In the genomic region with DNA sequence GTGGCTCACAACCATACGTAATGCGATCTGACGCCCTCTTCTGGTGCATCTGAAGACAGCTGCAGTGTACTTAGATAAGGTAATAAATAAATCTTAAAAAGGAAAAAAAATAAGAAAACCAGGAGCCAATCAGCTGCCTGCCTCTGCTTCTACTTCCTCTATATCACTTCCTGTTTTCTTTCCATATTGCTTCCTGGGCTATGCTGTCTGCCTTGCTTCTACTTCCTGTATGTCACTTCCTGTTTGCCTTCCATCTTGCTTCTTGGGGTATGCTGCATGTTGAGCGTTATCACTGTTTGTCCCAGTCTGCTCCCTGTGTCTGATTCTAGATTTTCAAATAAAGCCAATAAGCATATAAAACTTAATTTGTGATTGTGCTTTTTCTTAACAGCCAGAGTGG, we compare ENCODE assay signal across 28 mouse cellular contexts.
DNase-seq lines count a peak whose midpoint lies in the region; ATAC-seq and TF ChIP-seq lines count a peak whose summit lies in the region.
"Had no signal": no experiment of that assay in that cellular context is flagged by ENCODE, and none has a peak within 500 bp of the region (broad histone marks: within the 10 kb centered on the region; RNA-seq: fewer than 3 reads in every experiment).

No protein-coding gene starts in this region.

- H3K27ac ChIP-seq in MEL (ENCODE audit: control insufficient read depth, low read depth, low read length) = no peak overlapping the region
- H3K27ac ChIP-seq: embryonic facial prominence, embryonic 13.5 days; embryonic facial prominence, embryonic 15.5 days; forebrain, embryonic 10.5 days; forebrain, embryonic 12.5 days had no signal

- H3K4me3 ChIP-seq in MEL (ENCODE audit: control insufficient read depth in 1 of 2, insufficient read depth in 1 of 2, low read depth in 2 of 2, low read length in 2 of 2) = no peak overlapping the region
- H3K4me3 ChIP-seq: embryonic facial prominence, embryonic 13.5 days; embryonic facial prominence, embryonic 15.5 days; erythroblast, embryonic 14.5 days; forebrain, embryonic 10.5 days; forebrain, embryonic 12.5 days had no signal

- peak; percentile 48 for DNase-seq in heart, adult 11 months
- no peak for DNase-seq in heart, postnatal 14 days
- peak; percentile 13 for DNase-seq in MEL (ENCODE audit: low read depth, low spot score)
- no peak for DNase-seq in urinary bladder, postnatal 14 days (ENCODE audit: low spot score)
- DNase-seq in left cerebral cortex, adult 8-10 months (ENCODE audit: low spot score in 2 of 2) = no peak
- DNase-seq in embryo, embryonic 9.5 days (ENCODE audit: extremely low spot score) = no peak
- DNase-seq: adrenal gland, adult 2 months; adrenal gland, postnatal 10 days; adrenal gland, postnatal 25 days; B cell, adult 2 months; cerebellum, adult 11 months; cerebellum, adult 18-20 months; cerebellum, adult 8-10 months; cerebellum, adult 9-11 months; cerebellum, postnatal 14 days; cerebellum, postnatal 36 days had no signal

- no peaks in the 10 kb centered on the region for H3K9me3 ChIP-seq in MEL (replicated peaks; ENCODE audit: insufficient read depth, low read length)
- H3K9me3 ChIP-seq: embryonic facial prominence, embryonic 13.5 days; embryonic facial prominence, embryonic 15.5 days; forebrain, embryonic 10.5 days; forebrain, embryonic 12.5 days had no signal

- no peaks in the 10 kb centered on the region for H3K79me2 ChIP-seq in MEL (ENCODE audit: control insufficient read depth, insufficient read depth, low read length, poor library complexity)

- TF ChIP-seq RAD21 in MEL (IDR thresholded peaks at IDR 0.05; ENCODE audit: low read depth, low read length) = no peak

- H3K9ac ChIP-seq in MEL (ENCODE audit: control insufficient read depth, low read depth, low read length, poor library complexity, severe bottlenecking) = no peak overlapping the region
- H3K9ac ChIP-seq: embryonic facial prominence, embryonic 13.5 days; embryonic facial prominence, embryonic 15.5 days; forebrain, embryonic 12.5 days had no signal

- intact Hi-C loops in heart, postnatal 14 days (cut with DNase I) = no loop called here

- no peak for TF ChIP-seq CTCF in MEL (IDR thresholded peaks at IDR 0.05 in 2 of 3, conservative IDR thresholded peaks at IDR 0.05 in 1 of 3; ENCODE audit: control insufficient read depth in 1 of 3, insufficient read depth in 1 of 3, low read depth in 2 of 3, low read length in 3 of 3, poor library complexity in 1 of 3, severe bottlenecking in 1 of 3)

- H3K4me1 ChIP-seq in MEL (ENCODE audit: control insufficient read depth in 1 of 2, insufficient read depth in 2 of 2, low read length in 2 of 2) = no peaks in the 10 kb centered on the region
- H3K4me1 ChIP-seq: embryonic facial prominence, embryonic 15.5 days had no signal

- H3K27me3 ChIP-seq in MEL (ENCODE audit: control insufficient read depth in 1 of 2, insufficient read depth in 2 of 2, low read length in 2 of 2) = no peaks in the 10 kb centered on the region; a peak in 1 of 4 replicates
- H3K27me3 ChIP-seq: CH12.LX; embryonic facial prominence, embryonic 13.5 days; embryonic facial prominence, embryonic 15.5 days; forebrain, embryonic 12.5 days had no signal

- no peak for TF ChIP-seq EP300 in MEL (IDR thresholded peaks at IDR 0.05; ENCODE audit: low read depth in 1 of 2, low read length in 2 of 2)

- no peaks in the 10 kb centered on the region for H3K36me3 ChIP-seq in MEL (ENCODE audit: control insufficient read depth in 1 of 2, insufficient read depth in 2 of 2, low read length in 2 of 2)
- H3K36me3 ChIP-seq: embryonic facial prominence, embryonic 13.5 days; embryonic facial prominence, embryonic 15.5 days; forebrain, embryonic 10.5 days; forebrain, embryonic 12.5 days; G1E had no signal

- TF ChIP-seq POLR2A in MEL (IDR thresholded peaks at IDR 0.05; ENCODE audit: control insufficient read depth in 1 of 2, insufficient read depth in 1 of 2, low read depth in 1 of 2, low read length in 2 of 2, poor library complexity in 1 of 2) = no peak

- ATAC-seq in granulocyte monocyte progenitor cell, adult 5-6 weeks (replicated peaks; ENCODE audit: poor library complexity, severe bottlenecking) = peak; percentile 71
- peak; percentile 57; the same call in 1 of the 2 replicates for ATAC-seq in megakaryocyte progenitor cell, adult 5-6 weeks (replicated peaks; ENCODE audit: poor library complexity)
- ATAC-seq: CD4-positive, CD25-positive, alpha-beta regulatory T cell, adult 4 months; forebrain, embryonic 14.5 days; forebrain, embryonic 16.5 days had no signal

TF ChIP-seq in MEL, 35 proteins besides CTCF, POLR2A, EP300 and RAD21:
- no peak for TF ChIP-seq MAX (IDR thresholded peaks at IDR 0.05; ENCODE audit: low read length)
- TF ChIP-seq ETS1 (IDR thresholded peaks at IDR 0.05; ENCODE audit: low read depth, low read length) = no peak
- TF ChIP-seq ZKSCAN1 (IDR thresholded peaks at IDR 0.05; ENCODE audit: low read depth, low read length) = no peak
- TF ChIP-seq POLR2AphosphoS5 (IDR thresholded peaks at IDR 0.05; ENCODE audit: borderline replicate concordance, low read depth, low read length) = no peak
- TF ChIP-seq UBTF (IDR thresholded peaks at IDR 0.05; ENCODE audit: borderline replicate concordance, insufficient read depth, low read depth, low read length) = no peak
- no peak for TF ChIP-seq CHD1 (IDR thresholded peaks at IDR 0.05; ENCODE audit: low read depth, low read length)
TF ChIP-seq in MEL: peak in this region for 0.

Comparison
In these comparisons a context has a peak if more than half of its experiments do, and no peak if none do; other contexts are left out.
1. DNase-seq: peak in heart, adult 11 months (single experiment) and MEL (single experiment); none in heart, postnatal 14 days (0 of 2), urinary bladder, postnatal 14 days (single experiment), left cerebral cortex, adult 8-10 months (0 of 2) and embryo, embryonic 9.5 days (single experiment).